Mouse (Mus musculus) megakaryocyte progenitor cell, adult 5-6 weeks (primary cell): Measurements from ENCODE around the gene Mapk12. TPM values are rescaled to one million over a fixed set of nuclear protein-coding genes. Genes with fewer than 3 reads are reported as not detected.
A peak's percentile ranks its signal among the peaks of the same experiment; 100 is the strongest.

Experiments used
- ATAC-seq: replicated peaks from 2 replicates; pipeline ENCODE4 v1.8.0; 2016; ENCODE audit warnings: mild to moderate bottlenecking, moderate TSS enrichment, inconsistent platforms; ENCODE audit not compliant: poor library complexity
- total RNA-seq, 2 experiments: library from RNA; stranded (forward) in 1 of 2; stranded (reverse) in 1 of 2; fragments of 157-497, 149-512 nt in 1 of 2; fragments of 200-1000 nt in 1 of 2; gene quantifications; 2 replicates each; pipeline versions ENCODE4 v1.2.3 to v1.2.4; 2015 to 2017

Gene Mapk12
- 0.49 TPM in 1 of 2 replicates, not detected in the other for total RNA-seq (2015)
- total RNA-seq (2017), result 0.04 and 0.47 TPM in 2 replicates

- no peak for ATAC-seq
Observed at GRCm38 (mm10) chr15:89140659-89141252, at the start of gene Mapk12. TSS of gene Mapk12 (minus strand) at chr15:89140703.

- ATAC-seq, result no peak
Observed at GRCm38 (mm10) chr15:89184937-89185227, 44.4 kb upstream of the Mapk12 start.

DNA sequence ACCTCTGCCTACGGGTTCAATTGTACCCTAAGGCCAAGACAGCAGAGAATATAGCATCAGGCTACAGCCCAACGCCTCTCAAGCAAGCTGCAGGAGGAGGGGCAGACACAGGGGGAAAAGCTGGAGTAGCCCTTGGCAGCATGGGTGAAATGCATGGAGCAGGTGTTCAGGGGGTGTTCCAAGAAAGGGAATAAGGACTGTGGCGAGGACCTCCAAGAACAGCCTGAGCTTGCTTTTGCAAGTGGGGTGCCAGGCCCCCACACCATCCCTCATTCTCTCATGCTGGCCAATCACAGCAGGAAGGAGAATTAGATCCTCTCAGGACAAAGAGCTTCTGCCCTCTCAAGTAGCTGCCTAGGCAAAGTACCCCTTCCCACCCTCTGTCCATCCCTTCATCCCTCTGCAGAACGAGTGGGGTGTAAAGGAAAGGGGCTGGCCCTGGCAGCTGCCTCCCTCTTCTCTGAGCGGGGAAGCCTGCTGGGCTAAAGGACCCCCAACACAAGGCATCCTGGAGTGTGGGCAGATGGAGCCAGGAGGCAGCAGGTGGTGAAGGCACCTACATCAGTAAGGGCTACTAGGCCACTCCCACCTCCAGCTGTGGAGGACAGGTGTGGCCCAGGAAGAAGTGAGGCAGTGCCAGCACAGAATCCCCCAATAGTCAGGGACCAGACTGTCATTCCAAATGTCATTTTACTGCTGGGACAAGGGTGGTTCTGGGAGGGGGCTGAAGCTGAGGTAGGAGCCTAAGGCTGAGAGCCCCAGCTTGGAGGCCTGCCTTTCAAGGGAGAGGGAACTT, 43.8 kb upstream of the Mapk12 start:
- no peak for ATAC-seq

DNA sequence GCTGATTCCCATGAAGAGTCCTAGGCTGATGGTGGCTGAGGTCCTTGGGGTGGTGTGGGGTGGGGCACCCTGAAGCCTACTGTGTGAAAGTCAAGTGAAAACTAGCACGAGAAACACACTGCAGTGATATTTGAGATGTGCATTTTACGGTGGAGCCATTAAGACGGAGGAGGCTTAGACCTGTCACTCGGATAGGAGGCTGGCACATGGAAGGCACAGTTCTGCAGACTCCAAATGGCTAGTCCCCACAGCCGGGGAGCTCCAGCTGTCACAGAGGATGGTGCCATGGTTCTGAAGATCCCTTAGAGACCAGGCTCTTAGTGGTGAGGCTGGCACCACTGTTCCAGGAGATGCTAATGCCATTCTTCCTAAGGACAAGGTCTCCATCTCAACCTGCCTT, 42.3 kb upstream of the Mapk12 start:
- ATAC-seq, result no peak

GRCm38 (mm10) chr15:89182328-89182741, 41.8 kb upstream of the Mapk12 start:
- ATAC-seq, result no peak

DNA sequence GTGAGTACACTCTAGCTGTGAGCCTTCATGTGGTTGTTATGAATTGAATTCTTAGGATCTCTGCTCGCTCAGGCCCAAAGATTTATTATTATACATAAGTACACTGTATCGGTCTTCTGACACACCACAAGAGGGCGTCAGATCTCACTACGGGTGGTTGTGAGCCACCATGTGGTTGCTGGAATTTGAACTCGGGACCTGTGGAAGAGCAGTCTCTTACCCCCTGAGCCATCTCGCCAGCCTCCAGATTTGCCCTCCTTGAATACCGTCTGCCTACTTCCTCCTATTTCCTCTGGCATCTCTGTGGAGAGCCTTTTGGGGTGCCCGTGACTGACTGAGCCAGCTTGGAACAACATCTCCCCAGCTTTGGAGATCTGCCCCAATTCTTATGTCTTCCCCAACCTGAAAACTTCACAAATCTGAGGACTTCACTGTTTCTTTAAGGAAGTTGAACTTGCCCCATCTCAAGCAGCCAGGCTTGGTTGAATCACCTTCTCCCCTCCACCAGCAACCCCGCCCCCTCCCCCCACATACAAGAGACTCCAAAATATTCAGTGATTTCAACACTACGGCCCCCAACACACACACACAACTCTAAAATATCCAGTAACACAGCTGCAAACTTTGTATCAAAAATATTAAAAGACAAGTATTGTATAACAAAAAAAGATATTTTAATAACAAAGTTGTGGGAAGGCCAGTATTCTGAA, 41.2 kb upstream of the Mapk12 start:
- no peak for ATAC-seq

GRCm38 (mm10) chr15:89180571-89181229, 40.2 kb upstream of the Mapk12 start, which contains the start of gene Plxnb2:
TSS of gene Plxnb2 (minus strand) at chr15:89180788.
- peak; percentile 9 for ATAC-seq

GRCm38 (mm10) chr15:89180081-89180541, 39.6 kb upstream of the Mapk12 start:
- ATAC-seq, result no peak

- no peak for ATAC-seq
Observed at GRCm38 (mm10) chr15:89179630-89179964, 39.1 kb upstream of the Mapk12 start.

GRCm38 (mm10) chr15:89178954-89179629, 38.6 kb upstream of the Mapk12 start:
- 0 out of 2 replicates have a peak, but pooled peaks have one; percentile 22 for ATAC-seq

DNA sequence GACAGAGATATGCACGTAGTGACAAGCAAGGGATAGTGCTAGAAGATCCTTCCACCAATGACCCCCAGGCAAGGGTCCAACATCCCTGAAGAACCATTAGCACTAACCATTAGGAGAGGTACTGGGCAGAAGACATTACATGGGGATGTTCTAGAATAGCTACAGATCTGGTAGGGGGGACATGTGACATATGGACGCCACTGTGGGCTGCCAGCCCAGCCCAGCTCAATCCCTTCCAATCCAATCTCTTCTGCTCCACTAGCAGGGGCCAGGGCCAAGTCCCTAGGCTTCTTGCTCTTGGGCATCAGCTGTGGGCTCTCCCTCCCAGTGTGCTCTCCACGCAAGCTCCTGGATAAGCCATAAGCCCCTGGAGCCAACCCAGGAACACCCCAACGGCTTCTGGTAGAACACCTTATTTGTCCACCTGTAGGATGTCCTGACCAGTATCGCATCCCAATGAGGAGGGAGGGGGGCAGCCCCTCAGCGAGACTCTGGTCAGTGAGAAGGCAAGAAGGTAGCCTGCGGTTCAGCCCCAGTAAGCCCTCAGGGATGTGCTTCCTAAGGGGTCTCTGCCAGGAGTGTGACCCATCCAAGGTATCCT, 37.9 kb upstream of the Mapk12 start:
- ATAC-seq, result no peak

- ATAC-seq, result peak; percentile 60
Observed at GRCm38 (mm10) chr15:89177576-89178259, 37.2 kb upstream of the Mapk12 start.

GRCm38 (mm10) chr15:89177121-89177520, 36.6 kb upstream of the Mapk12 start:
- ATAC-seq, result peak; percentile 41

- no peak for ATAC-seq
Observed at GRCm38 (mm10) chr15:89175411-89176155, 35.1 kb upstream of the Mapk12 start.

DNA sequence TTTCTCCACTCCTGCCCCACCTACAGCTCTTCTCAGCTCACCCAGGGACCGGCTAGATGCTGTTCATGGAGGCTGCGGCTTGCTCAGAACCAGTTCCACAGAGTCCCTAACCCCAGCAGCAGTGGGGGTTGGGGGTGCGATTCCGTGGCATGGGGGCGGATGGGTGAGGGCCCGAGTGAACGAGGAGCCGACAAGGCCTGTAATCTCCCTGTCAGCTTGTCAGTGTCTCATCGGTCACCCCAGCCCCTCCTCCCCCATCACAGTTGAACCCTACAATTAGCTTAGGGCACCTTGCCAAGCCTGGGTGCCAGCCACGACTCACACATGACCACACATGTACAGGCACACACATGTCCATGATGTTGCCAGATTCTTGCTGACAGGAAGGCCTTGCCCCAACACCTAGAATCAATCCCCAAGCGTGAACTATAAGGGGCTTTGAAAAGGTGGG, 34.4 kb upstream of the Mapk12 start:
- ATAC-seq, result no peak

- 0 out of 2 replicates have a peak, but pooled peaks have one; percentile 10 for ATAC-seq
Observed at GRCm38 (mm10) chr15:89173906-89174214, 33.4 kb upstream of the Mapk12 start.

DNA sequence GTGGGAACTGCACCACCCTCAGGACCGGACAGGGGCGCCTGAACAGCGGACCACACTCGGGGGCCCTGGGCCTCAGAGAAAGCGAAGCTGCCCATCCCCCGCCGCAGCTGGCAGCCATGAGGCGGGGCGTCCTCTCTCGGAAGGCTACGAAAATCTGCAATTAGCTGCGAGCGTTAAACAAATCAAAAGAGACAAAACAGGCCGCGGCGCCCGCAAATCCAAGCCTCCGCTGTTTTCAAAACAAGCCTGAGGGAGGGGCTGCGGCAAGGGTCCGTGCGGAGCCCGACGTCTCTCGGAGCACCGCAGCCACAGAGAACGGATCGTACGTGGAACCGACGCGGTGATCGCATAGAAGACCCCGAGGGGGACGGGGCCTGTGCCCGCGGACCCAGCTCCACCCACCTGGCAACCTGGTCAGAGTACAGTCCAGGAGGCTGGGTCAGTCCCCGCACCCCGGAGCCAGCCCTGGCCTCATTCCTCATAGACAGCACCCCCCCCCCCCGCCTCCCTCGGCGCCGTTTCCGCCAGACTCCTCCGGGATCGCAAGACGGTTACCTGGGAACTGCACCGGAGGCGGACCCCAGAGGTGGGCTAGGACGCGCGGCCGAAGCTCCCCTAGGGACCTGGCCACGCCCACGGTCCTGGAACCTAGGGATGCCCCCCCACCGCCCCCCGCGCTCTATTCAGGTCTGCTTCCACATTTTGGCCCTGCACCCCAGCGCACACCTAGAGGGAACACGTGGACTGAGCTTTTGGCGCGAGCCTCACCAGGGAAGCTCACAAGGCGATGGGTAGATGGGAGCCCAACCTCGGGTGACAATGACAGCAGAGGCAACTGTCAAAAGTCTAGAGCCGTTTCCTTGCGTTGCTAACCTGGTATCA, 32.8 kb upstream of the Mapk12 start:
- 0 out of 2 replicates have a peak, but pooled peaks have one; percentile 4 for ATAC-seq
